Comparison of ENCODE assay signal across 8 mouse cellular contexts in the genomic region with DNA sequence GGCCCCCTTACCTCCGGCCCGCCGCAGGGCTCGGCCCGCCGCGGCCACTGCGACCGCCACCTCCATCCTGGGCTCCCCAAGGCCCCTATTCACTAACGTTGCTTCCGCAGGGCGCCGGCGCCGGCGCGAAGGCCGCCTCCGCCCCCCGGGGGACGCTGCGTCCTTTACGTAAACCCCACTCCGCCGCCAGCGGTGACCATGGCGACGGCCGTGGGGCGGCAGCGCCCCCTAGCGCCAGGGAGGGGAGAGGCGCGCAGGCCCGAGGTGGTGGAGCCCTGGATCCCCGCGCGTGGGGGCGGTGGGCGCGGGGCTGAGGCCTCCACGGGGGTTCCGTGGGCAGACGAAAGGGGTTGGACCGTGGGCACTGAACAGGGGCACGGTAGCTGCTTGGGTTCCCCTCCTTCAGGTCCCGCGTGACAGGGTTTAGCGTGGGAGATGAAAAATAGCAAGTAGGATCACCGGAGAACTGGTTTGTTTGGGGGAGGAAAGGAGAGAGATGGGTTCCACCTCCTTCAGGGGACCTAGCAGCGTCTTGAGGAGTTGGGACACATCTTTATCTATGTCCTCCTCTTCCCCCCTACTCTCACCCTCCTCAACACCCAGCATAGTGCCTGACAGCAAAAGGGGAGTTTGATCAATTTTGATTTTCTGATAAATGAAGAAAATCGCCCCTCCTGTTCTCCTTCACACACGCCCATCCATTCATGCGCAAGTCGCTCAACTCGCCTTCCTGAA. TPM values are rescaled to one million over a fixed set of nuclear protein-coding genes. Genes with fewer than 3 reads are reported as not detected.
A peak's percentile ranks its signal among the peaks of the same experiment; 100 is the strongest.
DNase-seq lines count a peak whose midpoint lies in the region.

A gene (minus strand): TSS at position 68 of the 735 bp plus-strand sequence.

- peak within 1 kb of the TSS; percentile 66 for H3K4me3 ChIP-seq in hindbrain, embryonic 10.5 days

- H3K36me3 ChIP-seq in hindbrain, embryonic 10.5 days, result no peaks in the 10 kb centered on the region

- no peaks in the 10 kb centered on the region for H3K9me3 ChIP-seq in hindbrain, embryonic 10.5 days

- DNase-seq in Muller cell, postnatal 12 days (ENCODE audit: inconsistent ontology term), result peak; percentile 78
- DNase-seq in cerebellum, adult 11-12 months, result peak; percentile 70
- DNase-seq in forelimb bud, embryonic 11.5 days (ENCODE audit: low read depth, low spot score), result peak; percentile 77
- peak; percentile 80 for DNase-seq in hindbrain, embryonic 10.5 days (ENCODE audit: low spot score)
- peak; percentile 87 to 98 for DNase-seq in layer of hippocampus, postnatal 25 days (ENCODE audit: extremely low spot score in 1 of 2, low spot score in 1 of 2)
- peak; percentile 67 for DNase-seq in lung, postnatal 36 days
- DNase-seq in retina, embryonic 14.5 days (ENCODE audit: low spot score), result peak; percentile 78
- DNase-seq in thymus, postnatal 4 days, result peak; percentile 81

- WGBS in hindbrain, embryonic 10.5 days, result 8% methylated on average over 56 of the region's 56 CpGs

- H3K27me3 ChIP-seq in hindbrain, embryonic 10.5 days (ENCODE audit: insufficient read depth, poor library complexity, severe bottlenecking), result peaks cover 56% of the 10 kb centered on the region

- peak within 1 kb of the TSS; percentile 89 for H3K27ac ChIP-seq in hindbrain, embryonic 10.5 days

- peaks cover 22% of the 10 kb centered on the region for H3K4me1 ChIP-seq in hindbrain, embryonic 10.5 days (replicated peaks)

RNA-seq across cellular contexts. Expression of the gene that starts here (rescaled TPM):
- polyA plus RNA-seq in hindbrain, embryonic 10.5 days (2016; fragmentation: Nextera tagmentation; extraction: Ambion mirVana), result 2.1 and 3.4 TPM in 2 replicates
- 100 to 1,000 TPM; 121 to 142 TPM for total RNA-seq in layer of hippocampus, postnatal 25 days (2021)

Comparison
In these comparisons a context has a peak if more than half of its experiments do, and no peak if none do; other contexts are left out.
1. Peak in every context shown above with its lines: DNase-seq, H3K4me3 ChIP-seq and H3K27ac ChIP-seq.